Mouse (Mus musculus) ES-E14 (cell line): ENCODE measurements around the gene Spata1.

Source experiments
- CHD2 ChIP-seq: IDR thresholded peaks from 2 replicates; pipeline ENCODE4 v1.6.1; 2014; ENCODE audit warnings: mild to moderate bottlenecking, low read depth, low read length, inconsistent platforms
- HCFC1 ChIP-seq: IDR thresholded peaks from 2 replicates; pipeline ENCODE4 v1.6.1; 2012; ENCODE audit warnings: low read length, inconsistent platforms, borderline replicate concordance; ENCODE audit not compliant: insufficient read depth

- no peak for TF ChIP-seq HCFC1
- TF ChIP-seq CHD2 = no peak
Measured at GRCm38 (mm10) chr3:146413016-146413415, 86.5 kb downstream of the Spata1 start.
